Mouse (Mus musculus) lung, postnatal 10 days (tissue): ENCODE data around the gene Ispd.

Source experiments
- DNase-seq: peaks from one replicate; pipeline ENCODE4 v3.0.0; 2021

The Ispd gene

DNA sequence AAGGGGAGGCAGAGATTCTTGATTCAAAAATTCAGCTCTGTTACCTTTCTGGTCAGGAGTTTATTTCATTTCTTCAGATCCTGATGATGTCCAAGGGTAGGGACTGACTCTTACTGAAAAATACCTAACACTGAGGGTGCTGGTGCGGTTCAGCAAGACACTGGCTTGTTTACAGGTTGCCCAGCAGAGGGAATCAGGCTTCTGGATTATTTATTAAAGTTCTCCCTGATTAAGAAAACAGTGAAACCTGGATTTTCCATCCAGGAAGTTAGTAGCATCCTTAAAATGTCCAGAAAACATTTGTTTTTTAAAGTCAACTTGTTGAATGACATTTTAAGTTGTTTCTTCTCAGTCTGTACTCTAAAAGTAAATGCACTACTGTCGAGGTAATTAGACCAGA lies 337.2 kb downstream of the Ispd start:
- DNase-seq = peak; percentile 6

DNA sequence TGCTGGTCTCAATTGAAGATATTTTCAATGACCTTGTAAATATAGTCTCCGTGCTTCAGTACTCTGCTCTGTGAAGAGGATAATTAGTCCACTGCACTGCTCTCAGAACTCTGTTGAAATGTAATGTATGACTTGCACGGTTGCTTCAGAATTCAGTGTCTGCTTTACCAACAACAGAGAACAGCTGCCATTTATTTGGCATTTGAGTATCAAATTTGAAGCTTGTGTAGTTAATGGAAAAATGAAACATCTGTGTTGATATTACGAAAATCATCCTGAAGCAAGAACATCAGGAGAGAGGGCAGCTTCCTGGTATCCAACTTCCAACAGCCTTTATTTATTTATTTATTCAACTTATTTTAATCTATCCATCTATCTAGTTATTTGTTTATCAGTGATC lies 337.8 kb downstream of the Ispd start:
- peak; percentile 6 for DNase-seq

DNA sequence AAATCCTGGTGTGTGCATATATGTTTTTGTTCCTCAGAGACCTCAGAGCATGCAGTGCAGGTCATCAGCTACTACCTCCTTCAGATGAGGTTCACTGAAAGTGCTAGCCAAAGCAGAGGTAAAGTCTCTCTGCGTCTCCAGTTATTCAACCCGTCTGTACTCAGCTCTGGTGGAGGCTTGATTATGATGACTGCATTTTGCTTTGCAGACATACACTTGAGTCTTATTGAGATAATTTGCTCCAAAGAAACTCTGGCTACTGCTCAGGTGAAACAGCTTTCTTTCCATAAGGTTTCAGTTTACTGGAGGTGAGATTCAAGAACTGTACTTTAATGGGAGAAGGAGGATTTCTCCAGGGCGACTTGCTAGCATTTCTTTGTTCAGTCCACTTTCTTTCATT lies 339.5 kb downstream of the Ispd start:
- DNase-seq = no peak

DNA sequence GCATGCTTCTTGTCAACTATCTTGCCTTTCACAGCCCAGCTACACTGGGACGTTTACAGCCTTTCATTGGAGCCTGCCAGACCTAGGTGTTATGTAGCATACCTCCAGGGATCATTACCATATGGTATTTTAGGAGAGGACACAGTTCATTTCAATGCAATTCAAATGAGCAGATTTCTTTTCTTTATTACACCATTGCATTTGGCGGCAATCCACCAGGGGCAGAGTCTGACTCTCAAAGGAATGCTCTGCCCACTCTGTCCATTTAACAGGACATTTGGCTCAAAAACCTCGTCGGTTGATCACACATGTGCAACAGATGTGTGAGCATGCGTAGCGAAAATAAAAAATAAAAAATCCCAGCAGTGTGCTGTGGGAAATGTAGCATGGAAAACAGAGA lies 340.0 kb downstream of the Ispd start:
- DNase-seq = peak; percentile 35

DNA sequence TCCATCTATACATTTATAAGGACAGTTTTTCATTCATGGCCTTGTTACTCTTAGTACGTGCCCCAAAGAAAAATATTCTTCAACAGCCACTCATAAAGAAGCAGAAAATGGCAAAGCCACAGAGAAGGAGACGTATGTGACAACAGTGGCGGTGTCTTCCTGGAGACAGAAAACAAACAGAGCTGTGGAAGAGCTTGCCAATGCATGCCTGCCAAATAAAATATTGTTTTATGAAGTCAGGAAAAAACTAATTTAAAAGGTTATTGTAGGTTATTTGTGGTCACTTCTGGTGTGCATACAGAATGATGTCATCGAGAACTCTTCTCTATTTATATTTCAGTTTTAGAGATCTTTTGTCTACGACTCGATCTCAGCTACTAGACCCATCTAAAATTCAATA lies 341.5 kb downstream of the Ispd start:
- peak; percentile 36 for DNase-seq

DNA sequence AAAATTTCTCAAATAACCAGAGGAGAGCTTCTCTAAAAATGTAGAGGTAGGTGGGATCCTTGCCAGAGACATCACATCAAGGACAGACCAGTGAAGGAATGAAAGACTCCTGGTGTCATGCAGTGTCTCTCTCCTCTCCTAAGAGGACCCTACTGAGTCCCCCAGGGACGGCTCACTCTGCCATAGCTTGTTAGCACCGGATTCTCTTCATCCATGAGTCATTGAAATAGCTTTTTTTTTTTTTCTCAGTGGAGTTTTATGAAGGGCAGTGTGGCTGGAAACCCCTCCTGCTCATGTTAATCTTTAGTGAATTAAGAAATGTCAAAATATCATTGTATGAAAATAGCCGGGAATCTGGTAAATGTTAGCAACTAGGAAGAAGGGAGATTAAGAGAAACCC lies 342.1 kb downstream of the Ispd start:
- no peak for DNase-seq

DNA sequence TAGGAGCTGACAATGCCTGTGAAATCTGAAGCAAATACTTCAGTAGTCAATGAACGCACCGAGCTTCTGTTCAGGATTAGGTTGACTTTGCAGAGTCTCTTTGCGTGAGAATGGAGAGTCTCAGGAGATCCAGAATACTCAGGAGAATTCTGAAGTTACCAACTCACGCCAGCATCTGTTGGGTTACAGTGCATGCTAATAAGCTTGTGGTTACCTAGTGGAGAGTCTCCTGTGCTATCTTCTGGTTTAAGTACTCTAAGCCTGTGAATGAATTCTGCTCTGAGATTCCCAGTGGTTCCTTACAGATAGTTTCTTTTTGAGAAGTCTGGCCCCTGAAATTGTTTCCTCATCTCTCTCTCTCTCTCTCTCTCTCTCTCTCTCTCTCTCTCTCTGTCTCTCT lies 343.0 kb downstream of the Ispd start:
- no peak for DNase-seq

DNA sequence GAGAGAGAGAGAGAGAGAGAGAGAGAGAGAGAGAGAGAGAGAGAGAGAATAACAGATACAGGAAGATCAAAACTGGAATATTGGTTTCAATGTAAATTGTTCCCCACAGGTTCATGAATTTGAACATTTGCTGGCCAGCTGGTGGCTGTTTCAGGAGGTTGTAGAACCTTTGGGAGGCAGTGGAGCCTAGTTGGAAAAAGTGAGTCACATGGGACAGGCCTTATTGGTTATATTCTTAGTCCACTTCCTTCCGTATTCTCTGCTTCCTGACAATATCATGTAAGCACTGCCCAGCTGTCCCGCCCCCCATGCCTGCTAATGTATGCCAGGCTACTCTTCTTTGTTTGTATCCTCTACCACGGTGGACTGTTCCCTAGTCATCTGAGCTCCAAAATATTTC lies 344.0 kb downstream of the Ispd start:
- no peak for DNase-seq

DNA sequence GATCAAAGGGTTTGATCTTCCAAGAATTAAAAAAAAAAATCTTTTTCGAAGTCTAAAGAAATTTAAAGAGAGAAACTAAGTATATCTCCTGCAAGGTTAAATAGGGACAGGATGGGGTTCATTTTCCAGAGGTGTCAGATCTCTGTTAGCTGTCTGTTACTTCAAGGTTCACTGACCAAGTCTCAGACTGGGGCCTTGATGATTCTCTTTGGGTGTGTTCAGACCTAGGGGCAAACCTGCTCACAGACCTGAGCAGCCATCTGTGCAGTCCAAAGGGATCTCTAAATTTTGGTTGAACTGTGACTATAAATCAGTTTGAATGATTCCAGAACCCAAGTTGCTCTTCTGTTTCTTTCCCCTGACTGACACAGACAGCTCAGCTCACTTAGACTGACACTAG lies 344.8 kb downstream of the Ispd start:
- no peak for DNase-seq

DNA sequence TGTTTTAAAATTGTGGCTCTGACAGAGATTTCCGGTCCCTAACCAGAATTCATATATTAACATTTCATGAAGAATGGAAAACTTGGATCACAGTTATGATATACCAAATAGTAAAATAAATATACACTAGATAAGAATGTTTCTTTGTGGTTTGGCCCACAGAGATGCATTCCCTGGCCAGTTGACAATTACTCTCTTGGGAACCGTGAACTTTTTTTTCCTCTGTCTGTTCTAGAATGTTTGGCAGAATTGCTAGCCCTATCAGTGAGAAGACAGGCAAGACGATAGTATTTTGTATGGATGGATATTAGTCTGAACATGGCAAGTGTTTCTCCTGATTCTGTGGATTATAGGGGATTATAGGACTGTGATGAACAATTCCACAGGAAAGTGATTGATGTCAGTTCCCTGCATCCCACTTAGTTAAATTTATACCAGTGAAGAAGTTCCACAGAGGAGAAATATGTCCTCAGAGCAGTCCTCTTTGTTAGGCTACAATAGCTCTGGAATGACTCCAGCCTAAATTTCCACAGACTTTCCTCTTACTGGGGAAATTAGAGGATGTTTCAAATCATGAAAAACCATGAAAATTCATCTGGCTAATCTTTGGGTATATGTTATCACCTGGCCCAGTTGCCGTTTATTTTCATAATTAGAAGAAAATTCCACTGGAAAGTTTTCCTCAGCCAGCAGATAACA lies 352.6 kb downstream of the Ispd start:
- DNase-seq = peak; percentile 18
